Mouse (Mus musculus) gastrocnemius, postnatal 36 days (tissue): ENCODE results near the gene Gm11634. TPM values are rescaled to one million over a fixed set of nuclear protein-coding genes. Genes with fewer than 3 reads are reported as not detected.
A peak's percentile ranks its signal among the peaks of the same experiment; 100 is the strongest.

Experiments
- DNase-seq, 2 experiments: peaks; one replicate each; pipeline ENCODE4 v3.0.0; 2022
- intact Hi-C: fragments of 180-260 bp; cut with DNase I; formaldehyde crosslinking; loops from one replicate; pipeline ENCODE4 v1.15.1; 2025
- total RNA-seq, 2 experiments: library from RNA; stranded (reverse); gene quantifications; 2 replicates each; pipeline ENCODE4 v1.2.3; 2021

The Gm11634 gene
- total RNA-seq, 2 experiments from 2014 or later = not detected

GRCm38 (mm10) chr11:101581081-101581764 lies 17.8 kb downstream of the Gm11634 start:
- no peak for DNase-seq
- intact Hi-C loops = no loop called here

- no peak for DNase-seq
- intact Hi-C loops = no loop called here
These were observed 22.9 kb downstream of the Gm11634 start for GRCm38 (mm10) chr11:101576116-101576515.

- intact Hi-C loops = no loop called here
- no peak for DNase-seq
These were observed 30.6 kb downstream of the Gm11634 start for GRCm38 (mm10) chr11:101568421-101568820.

GRCm38 (mm10) chr11:101562391-101562790 lies 36.7 kb downstream of the Gm11634 start:
- intact Hi-C loops = no loop called here

GRCm38 (mm10) chr11:101556954-101557353 lies 42.1 kb downstream of the Gm11634 start:
- intact Hi-C loops = no loop called here
- DNase-seq = no peak

More at GRCm38 (mm10) chr11:101562391-101562790, 36.7 kb downstream of the Gm11634 start:
- peak in 1 of 2 experiments; percentile 16 for DNase-seq

GRCm38 (mm10) chr11:101556541-101556940 lies 42.5 kb downstream of the Gm11634 start:
- intact Hi-C loops = no loop called here
- no peak for DNase-seq

- intact Hi-C loops = no loop called here
- DNase-seq = no peak
These were observed 45.6 kb downstream of the Gm11634 start for GRCm38 (mm10) chr11:101553354-101553930.

- DNase-seq = peak; percentile 92 to 93
- intact Hi-C loops = no loop called here
These were observed 46.4 kb downstream of the Gm11634 start for GRCm38 (mm10) chr11:101552476-101553300.

- intact Hi-C loops = no loop called here
These were observed 47.1 kb downstream of the Gm11634 start, which contains the start of the genes Brca1 and Nbr1 for GRCm38 (mm10) chr11:101551751-101552475. Brca1 (minus strand) TSS chr11:101551955. Nbr1 (plus strand) TSS chr11:101552149.

GRCm38 (mm10) chr11:101548526-101548925 lies 50.5 kb downstream of the Gm11634 start:
- intact Hi-C loops = loop anchor here (5.0 kb wide), 1 partner anchor 76 kb away; no protein-coding TSS in a partner anchor
- no peak for DNase-seq

More at GRCm38 (mm10) chr11:101551751-101552475, 47.1 kb downstream of the Gm11634 start, which contains the start of the genes Brca1 and Nbr1:
- peak; percentile 91 to 95 for DNase-seq

- DNase-seq = no peak
- intact Hi-C loops = no loop called here
These were observed 54.9 kb downstream of the Gm11634 start for GRCm38 (mm10) chr11:101544132-101544531.

Other genes with a start within 250 kb of the Gm11634 start
- gene G6pc, start 231.7 kb downstream of the Gm11634 start, total RNA-seq = not detected
- gene Aarsd1, start 181.6 kb downstream of the Gm11634 start, total RNA-seq = 10 to 100 TPM; 10.5 to 19.4 TPM
- gene Gm27029, start 174.5 kb downstream of the Gm11634 start, total RNA-seq = 10 to 100 TPM in 1 of 2 experiments, 1 to 10 TPM in 1; 8.1 to 13.0 TPM
- 1 to 10 TPM; 6.7 to 7.9 TPM for gene Rundc1, start 174.2 kb downstream of the Gm11634 start, total RNA-seq
- gene Ptges3l, start 173.9 kb downstream of the Gm11634 start, total RNA-seq = 100 to 1,000 TPM in 1 of 2 experiments, 10 to 100 TPM in 1; 83.5 to 111 TPM
- 10 to 100 TPM; 35.1 to 42.1 TPM for gene Rpl27, start 157.0 kb downstream of the Gm11634 start, total RNA-seq
- 10 to 100 TPM in 1 of 2 experiments, 1 to 10 TPM in 1; 9.1 to 13.0 TPM for gene Ifi35, start 150.8 kb downstream of the Gm11634 start, total RNA-seq
- 1 to 10 TPM; 2.8 to 3.0 TPM for gene Rnd2, start 134.3 kb downstream of the Gm11634 start, total RNA-seq
- 10 to 100 TPM; 11.5 to 12.3 TPM for gene Vat1, start 133.0 kb downstream of the Gm11634 start, total RNA-seq
- gene Brca1, start 47.3 kb downstream of the Gm11634 start, total RNA-seq = under 1 TPM; 0.31 to 0.57 TPM
- gene Nbr1, start 47.1 kb downstream of the Gm11634 start, total RNA-seq = 10 to 100 TPM; 54.0 to 61.6 TPM
- gene Tmem106a, start 17.0 kb downstream of the Gm11634 start, total RNA-seq = 1 to 10 TPM in 1 of 2 experiments, under 1 TPM in 1; 0.96 to 1.8 TPM
- gene Rdm1, start 27.9 kb upstream of the Gm11634 start, total RNA-seq = 10 to 100 TPM; 22.4 to 24.3 TPM
- 1 to 10 TPM; 4.7 to 9.3 TPM for gene Arl4d, start 66.3 kb upstream of the Gm11634 start, total RNA-seq
- 10 to 100 TPM; 11.9 to 13.1 TPM for gene Dhx8, start 133.7 kb upstream of the Gm11634 start, total RNA-seq
- gene Etv4, start 186.1 kb upstream of the Gm11634 start, total RNA-seq = 1 to 10 TPM; 4.9 to 5.1 TPM